ENCODE assay signal across 26 mouse cellular contexts in genomic region chr11:16989885-16990284, GRCm38 (mm10). TPM values are rescaled to one million over a fixed set of nuclear protein-coding genes. Genes with fewer than 3 reads are reported as not detected.
"Had no signal": no experiment of that assay in that cellular context is flagged by ENCODE, and none has a peak within 500 bp of the region (broad histone marks: within the 10 kb centered on the region; RNA-seq: fewer than 3 reads in every experiment).

No protein-coding gene starts in this region.

- ATAC-seq: hindbrain, embryonic 16.5 days; inflammation-experienced regulatory T-cells, adult 6 months; intestine, embryonic 15.5 days; intestine, postnatal 0 days had no signal

- H3K4me1 ChIP-seq: heart, embryonic 13.5 days; heart, embryonic 15.5 days; hindbrain, embryonic 10.5 days; hindbrain, embryonic 12.5 days; intestine, embryonic 15.5 days; limb, embryonic 10.5 days; limb, embryonic 12.5 days had no signal

- DNase-seq: gastrocnemius, adult 2 months; gastrocnemius, postnatal 10 days; gastrocnemius, postnatal 25 days; heart, adult 2 months; heart, postnatal 4 days; kidney, adult 18-20 months; kidney, adult 8-10 months; kidney, postnatal 10 days; kidney, postnatal 25 days; kidney, postnatal 4 days; liver, embryonic 13.5 days had no signal

- H3K4me3 ChIP-seq: gastrocnemius, adult 2 months; heart, adult 2 months; heart, embryonic 13.5 days; heart, embryonic 15.5 days; hindbrain, embryonic 10.5 days; hindbrain, embryonic 12.5 days; intestine, embryonic 15.5 days; layer of hippocampus, adult 2 months; left cerebral cortex, adult 2 months; limb, embryonic 10.5 days; limb, embryonic 12.5 days; liver, embryonic 13.5 days had no signal

- H3K27ac ChIP-seq: gastrocnemius, adult 2 months; heart, adult 2 months; heart, embryonic 13.5 days; heart, embryonic 15.5 days; hindbrain, embryonic 10.5 days; hindbrain, embryonic 12.5 days; hindbrain, embryonic 14.5 days; intestine, embryonic 15.5 days; layer of hippocampus, adult 2 months; left cerebral cortex, adult 2 months; limb, embryonic 10.5 days; limb, embryonic 12.5 days; liver, embryonic 13.5 days had no signal

- H3K36me3 ChIP-seq: heart, embryonic 13.5 days; heart, embryonic 15.5 days; hindbrain, embryonic 10.5 days; hindbrain, embryonic 12.5 days; intestine, embryonic 15.5 days; limb, embryonic 10.5 days; limb, embryonic 12.5 days; liver, embryonic 13.5 days had no signal

- H3K27me3 ChIP-seq: heart, embryonic 13.5 days; heart, embryonic 15.5 days; hindbrain, embryonic 12.5 days; intestine, embryonic 15.5 days; limb, embryonic 12.5 days; liver, embryonic 13.5 days had no signal

- H3K9me3 ChIP-seq: heart, embryonic 13.5 days; heart, embryonic 15.5 days; hindbrain, embryonic 10.5 days; hindbrain, embryonic 12.5 days; intestine, embryonic 15.5 days; limb, embryonic 10.5 days; limb, embryonic 12.5 days; liver, embryonic 13.5 days had no signal

- H3K9ac ChIP-seq: heart, embryonic 13.5 days; heart, embryonic 15.5 days; hindbrain, embryonic 12.5 days; hindbrain, embryonic 14.5 days; intestine, embryonic 15.5 days; limb, embryonic 12.5 days; liver, embryonic 13.5 days had no signal

- H3K4me2 ChIP-seq: heart, embryonic 11.5 days; heart, embryonic 13.5 days; heart, embryonic 15.5 days; hindbrain, embryonic 12.5 days; hindbrain, embryonic 14.5 days; intestine, embryonic 15.5 days; limb, embryonic 12.5 days; liver, embryonic 13.5 days had no signal

RNA-seq across cellular contexts. Expression of gene Fbxo48, which starts 38.7 kb away (rescaled TPM):
- polyA plus RNA-seq: liver, adult 2 months had no signal
